Mouse (Mus musculus): Measurements from ENCODE around the gene Gm11985. TPM values are rescaled to one million over a fixed set of nuclear protein-coding genes. Genes with fewer than 3 reads are reported as not detected.
"Not testable (repeated sequence)": the region's sequence is repeated elsewhere in the genome, so short reads cannot be mapped to it uniquely, and the experiment has no call there.

Gene Gm11985
- not detected in 2 replicates for polyA plus RNA-seq (2015; fragmentation: Nextera tagmentation; extraction: Ambion mirVana)

DNA sequence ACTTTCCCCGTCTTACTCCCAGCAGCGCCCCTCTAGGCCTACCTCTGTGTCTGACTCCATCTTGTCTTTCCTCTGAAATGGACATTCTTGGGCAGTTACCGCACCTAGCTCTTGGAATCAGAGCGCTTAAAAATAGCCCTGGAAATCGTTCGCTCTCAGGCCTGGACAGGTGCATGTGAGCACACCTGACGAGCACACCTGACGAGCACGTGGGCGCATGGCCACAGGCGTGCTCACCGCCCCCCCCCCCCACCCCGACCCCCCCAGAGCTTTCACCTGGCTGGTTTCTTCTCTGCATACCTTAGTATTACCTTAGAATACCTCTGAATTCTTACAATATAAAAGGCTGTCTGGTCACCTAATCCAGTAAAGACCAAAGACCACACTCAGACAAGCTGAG, at the start of gene Gm11985:
TSS of gene Gm11985 (minus strand) at position 101 of the 400 bp plus-strand sequence.
- WGBS = 81% methylated on average over 13 of the region's 13 CpGs
- Histone ChIP-seq H3K4me2 (no peak within 1 kb of the TSS), H3K4me3 (no peak within 1 kb of the TSS), H3K27me3 (no peaks in the 10 kb centered on the region), H3K27ac (no peak within 1 kb of the TSS), H3K9ac (no peak within 1 kb of the TSS), H3K36me3 (no peaks in the 10 kb centered on the region), H3K4me1 (peaks cover 6% of the 10 kb centered on the region; the same call in 1 of the 2 replicates), H3K9me3 (no peaks in the 10 kb centered on the region)
- no peak for ATAC-seq (ENCODE audit: borderline replicate concordance, extremely low read depth, low FRiP score, low TSS enrichment)

- no peak overlapping the region for H3K4me2 ChIP-seq
- H3K4me1 ChIP-seq = no peaks in the 10 kb centered on the region
- no peak; the same call in 1 of the 2 replicates for ATAC-seq (ENCODE audit: borderline replicate concordance, extremely low read depth, low FRiP score, low TSS enrichment)
- H3K9me3 ChIP-seq = no peaks in the 10 kb centered on the region
- H3K27me3 ChIP-seq = no peaks in the 10 kb centered on the region
- no peaks in the 10 kb centered on the region for H3K36me3 ChIP-seq
- no peak overlapping the region for H3K9ac ChIP-seq
- 35% methylated on average over 6 of the region's 6 CpGs for WGBS
- H3K4me3 ChIP-seq = no peak overlapping the region
- H3K27ac ChIP-seq = no peak overlapping the region
These were observed 49.3 kb upstream of the Gm11985 start for GRCm38 (mm10) chr11:7237712-7238111.

GRCm38 (mm10) chr11:7236751-7237150, 48.4 kb upstream of the Gm11985 start:
- Histone ChIP-seq H3K27me3 (no peaks in the 10 kb centered on the region), H3K27ac (no peak overlapping the region), H3K9me3 (no peaks in the 10 kb centered on the region), H3K4me3 (no peak overlapping the region), H3K9ac (no peak overlapping the region), H3K4me1 (no peaks in the 10 kb centered on the region), H3K4me2 (no peak overlapping the region), H3K36me3 (no peaks in the 10 kb centered on the region)
- WGBS = 86% methylated on average over 2 of the region's 2 CpGs
- no peak for ATAC-seq (ENCODE audit: borderline replicate concordance, extremely low read depth, low FRiP score, low TSS enrichment)

DNA sequence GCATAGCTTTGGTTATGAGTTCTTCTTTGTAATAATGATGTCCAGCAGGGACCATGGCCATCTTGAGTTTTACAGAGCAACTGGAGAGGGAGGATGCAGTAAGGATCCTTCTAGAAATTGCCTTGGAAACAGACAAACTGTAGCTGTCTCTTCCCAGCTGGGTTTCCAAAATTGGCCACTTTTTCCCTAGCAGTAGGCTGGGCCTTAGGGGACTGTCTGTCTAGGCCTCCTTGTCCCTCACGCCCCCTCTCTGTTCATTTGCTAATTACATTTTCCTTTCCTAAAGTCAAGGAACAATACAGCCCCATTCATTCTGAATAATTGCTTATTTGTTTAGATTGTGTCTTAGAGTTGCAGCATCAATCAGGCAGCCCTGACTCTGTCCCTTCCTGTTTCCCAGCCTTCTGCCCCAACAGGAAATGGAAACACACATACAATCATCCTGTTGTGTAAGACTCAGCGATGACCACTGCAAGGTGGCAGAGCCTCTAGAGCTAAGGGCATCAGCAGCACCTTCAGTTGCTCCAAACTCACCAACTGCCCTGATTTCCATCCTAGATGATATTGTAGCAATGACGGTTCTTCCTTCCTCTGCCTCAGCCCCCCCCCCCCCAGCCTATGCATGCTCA, 46.7 kb upstream of the Gm11985 start:
- H3K4me3 ChIP-seq = no peak overlapping the region
- no peaks in the 10 kb centered on the region for H3K4me1 ChIP-seq
- 60% methylated on average over 3 of the region's 3 CpGs for WGBS
- no peaks in the 10 kb centered on the region for H3K36me3 ChIP-seq
- no peak overlapping the region for H3K4me2 ChIP-seq
- no peak for ATAC-seq (ENCODE audit: borderline replicate concordance, extremely low read depth, low FRiP score, low TSS enrichment)
- H3K27ac ChIP-seq = no peak overlapping the region
- no peaks in the 10 kb centered on the region for H3K9me3 ChIP-seq
- no peaks in the 10 kb centered on the region for H3K27me3 ChIP-seq
- no peak overlapping the region for H3K9ac ChIP-seq

GRCm38 (mm10) chr11:7234436-7234835, 46.1 kb upstream of the Gm11985 start:
- no peak overlapping the region for H3K4me2 ChIP-seq
- no peak overlapping the region for H3K27ac ChIP-seq
- no peaks in the 10 kb centered on the region for H3K9me3 ChIP-seq
- WGBS = 67% methylated on average over 1 of the region's 1 CpGs
- no peak for ATAC-seq (ENCODE audit: borderline replicate concordance, extremely low read depth, low FRiP score, low TSS enrichment)
- no peaks in the 10 kb centered on the region for H3K27me3 ChIP-seq
- H3K36me3 ChIP-seq = no peaks in the 10 kb centered on the region
- no peaks in the 10 kb centered on the region for H3K4me1 ChIP-seq
- no peak overlapping the region for H3K9ac ChIP-seq
- no peak overlapping the region for H3K4me3 ChIP-seq

DNA sequence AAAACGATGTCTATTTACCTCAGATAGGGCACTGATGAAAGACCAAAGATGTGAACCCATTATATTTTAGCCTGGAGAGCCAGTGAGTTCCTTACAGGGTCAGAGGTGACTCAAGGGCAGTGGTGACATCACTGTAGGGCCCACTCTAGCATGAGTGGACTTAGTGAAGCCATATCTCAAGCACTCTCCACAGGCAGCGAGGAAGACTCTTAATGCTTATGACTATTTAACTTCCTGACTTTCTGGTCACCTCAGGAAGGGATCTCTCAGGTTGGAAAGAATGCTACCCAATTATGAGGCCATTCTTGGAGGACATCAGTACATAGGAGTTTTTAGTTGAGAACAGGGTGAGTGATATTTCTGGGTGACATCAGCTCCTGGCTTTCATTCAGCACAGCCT, 45.0 kb upstream of the Gm11985 start:
- H3K27me3 ChIP-seq = no peaks in the 10 kb centered on the region
- H3K4me1 ChIP-seq = no peaks in the 10 kb centered on the region
- ATAC-seq (ENCODE audit: borderline replicate concordance, extremely low read depth, low FRiP score, low TSS enrichment) = no peak
- no peak overlapping the region for H3K4me2 ChIP-seq
- no peaks in the 10 kb centered on the region for H3K9me3 ChIP-seq
- no peaks in the 10 kb centered on the region for H3K36me3 ChIP-seq
- 66% methylated on average over 2 of the region's 2 CpGs for WGBS
- H3K4me3 ChIP-seq = no peak overlapping the region
- H3K27ac ChIP-seq = no peak overlapping the region
- no peak overlapping the region for H3K9ac ChIP-seq

GRCm38 (mm10) chr11:7231958-7232357, 43.6 kb upstream of the Gm11985 start:
- no peaks in the 10 kb centered on the region for H3K27me3 ChIP-seq
- H3K9ac ChIP-seq = no peak overlapping the region
- WGBS = 84% methylated on average over 4 of the region's 4 CpGs
- no peaks in the 10 kb centered on the region for H3K36me3 ChIP-seq
- ATAC-seq (ENCODE audit: borderline replicate concordance, extremely low read depth, low FRiP score, low TSS enrichment) = no peak
- H3K4me1 ChIP-seq = peaks cover under 1% of the 10 kb centered on the region; the same call in 1 of the 2 replicates
- no peak overlapping the region for H3K27ac ChIP-seq
- H3K4me2 ChIP-seq = no peak overlapping the region
- H3K4me3 ChIP-seq = no peak overlapping the region
- H3K9me3 ChIP-seq = no peaks in the 10 kb centered on the region

GRCm38 (mm10) chr11:7230000-7230399, 41.6 kb upstream of the Gm11985 start:
- ATAC-seq (ENCODE audit: borderline replicate concordance, extremely low read depth, low FRiP score, low TSS enrichment) = no peak
- no peak overlapping the region for H3K4me3 ChIP-seq
- WGBS = 44% methylated on average over 4 of the region's 4 CpGs
- no peaks in the 10 kb centered on the region for H3K9me3 ChIP-seq
- no peaks in the 10 kb centered on the region for H3K27me3 ChIP-seq
- peaks cover 7% of the 10 kb centered on the region; the same call in 1 of the 2 replicates for H3K4me1 ChIP-seq
- no peak overlapping the region for H3K27ac ChIP-seq
- H3K4me2 ChIP-seq = no peak overlapping the region
- no peaks in the 10 kb centered on the region for H3K36me3 ChIP-seq
- H3K9ac ChIP-seq = no peak overlapping the region

GRCm38 (mm10) chr11:7228107-7228506, 39.7 kb upstream of the Gm11985 start:
- WGBS = 49% methylated on average over 4 of the region's 4 CpGs
- no peak overlapping the region for H3K4me3 ChIP-seq
- no peaks in the 10 kb centered on the region for H3K36me3 ChIP-seq
- no peaks in the 10 kb centered on the region for H3K9me3 ChIP-seq
- H3K9ac ChIP-seq = no peak overlapping the region
- peaks cover 7% of the 10 kb centered on the region; the same call in 1 of the 2 replicates for H3K4me1 ChIP-seq
- H3K27ac ChIP-seq = 0 out of 2 replicates have a peak overlapping the region, but pooled peaks have one; percentile 41
- no peaks in the 10 kb centered on the region for H3K27me3 ChIP-seq
- no peak overlapping the region for H3K4me2 ChIP-seq
- ATAC-seq (ENCODE audit: borderline replicate concordance, extremely low read depth, low FRiP score, low TSS enrichment) = no peak

GRCm38 (mm10) chr11:7226810-7227550, 38.6 kb upstream of the Gm11985 start:
- Histone ChIP-seq H3K27ac (peak overlapping the region; percentile 73), H3K9ac (no peak overlapping the region), H3K9me3 (no peaks in the 10 kb centered on the region), H3K36me3 (no peaks in the 10 kb centered on the region), H3K27me3 (no peaks in the 10 kb centered on the region), H3K4me1 (peaks cover 7% of the 10 kb centered on the region; the same call in 1 of the 2 replicates), H3K4me2 (no peak overlapping the region), H3K4me3 (no peak overlapping the region)
- ATAC-seq (ENCODE audit: borderline replicate concordance, extremely low read depth, low FRiP score, low TSS enrichment) = peak; percentile 87
- 60% methylated on average over 7 of the region's 7 CpGs for WGBS

DNA sequence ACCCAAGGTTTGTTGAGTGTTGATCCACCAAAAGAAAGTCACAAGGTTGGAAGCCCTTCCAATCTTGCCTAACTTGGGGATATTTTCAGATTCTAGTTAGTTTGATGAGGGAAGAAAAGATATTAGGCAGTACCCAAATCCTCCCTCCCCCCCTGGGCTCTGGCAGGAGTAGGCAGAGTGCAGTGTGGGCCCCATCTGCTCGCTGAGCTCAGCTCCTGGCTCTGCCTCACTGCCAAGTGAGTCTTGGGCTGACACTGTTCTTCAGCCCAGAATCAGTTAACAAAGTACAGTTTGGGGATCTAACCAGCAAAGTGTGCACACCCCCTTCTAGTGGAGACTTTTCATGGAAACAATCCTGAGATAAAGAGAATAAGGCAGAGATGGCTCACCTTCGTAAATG, 37.8 kb upstream of the Gm11985 start:
- Histone ChIP-seq H3K36me3 (no peaks in the 10 kb centered on the region), H3K4me1 (peaks cover 7% of the 10 kb centered on the region; the same call in 1 of the 2 replicates), H3K9ac (no peak overlapping the region), H3K27me3 (no peaks in the 10 kb centered on the region), H3K4me2 (no peak overlapping the region), H3K27ac (peak overlapping the region; percentile 73; the same call in 1 of the 2 replicates), H3K4me3 (no peak overlapping the region), H3K9me3 (no peaks in the 10 kb centered on the region)
- ATAC-seq (ENCODE audit: borderline replicate concordance, extremely low read depth, low FRiP score, low TSS enrichment) = no peak
- 62% methylated on average over 2 of the region's 2 CpGs for WGBS

GRCm38 (mm10) chr11:7221826-7222225, 33.5 kb upstream of the Gm11985 start:
- H3K36me3 ChIP-seq; ATAC-seq (ENCODE audit: borderline replicate concordance, extremely low read depth, low FRiP score, low TSS enrichment); H3K4me3 ChIP-seq; H3K4me2 ChIP-seq; H3K9me3 ChIP-seq; H3K9ac ChIP-seq; H3K27me3 ChIP-seq; H3K4me1 ChIP-seq; H3K27ac ChIP-seq: not testable (repeated sequence)
- 67% methylated on average over 8 of the region's 8 CpGs for WGBS

All from lung, embryonic 15.5 days (tissue).